Comparison of ENCODE assay signal across 8 mouse cellular contexts in genomic region chr13:78426306-78426921, GRCm38 (mm10).
DNase-seq lines count a peak whose midpoint lies in the region; ATAC-seq and TF ChIP-seq lines count a peak whose summit lies in the region.

No protein-coding gene starts in this region.

- H3K27me3 ChIP-seq in intestine, embryonic 14.5 days (replicated peaks; ENCODE audit: control insufficient read depth, insufficient read depth, low read length), result no peaks in the 10 kb centered on the region
- H3K27me3 ChIP-seq in intestine, embryonic 15.5 days (replicated peaks), result no peaks in the 10 kb centered on the region
- no peaks in the 10 kb centered on the region for H3K27me3 ChIP-seq in forebrain, embryonic 11.5 days (ENCODE audit: control insufficient read depth, insufficient read depth, low read length)
- no peaks in the 10 kb centered on the region for H3K27me3 ChIP-seq in limb, embryonic 14.5 days (ENCODE audit: control insufficient read depth, insufficient read depth, low read length)

- no peaks in the 10 kb centered on the region for H3K36me3 ChIP-seq in intestine, embryonic 14.5 days (ENCODE audit: control insufficient read depth, insufficient read depth, low read length)
- H3K36me3 ChIP-seq in intestine, embryonic 15.5 days, result no peaks in the 10 kb centered on the region
- H3K36me3 ChIP-seq in forebrain, embryonic 11.5 days (ENCODE audit: control insufficient read depth, insufficient read depth, low read length), result no peaks in the 10 kb centered on the region
- no peaks in the 10 kb centered on the region for H3K36me3 ChIP-seq in limb, embryonic 14.5 days (ENCODE audit: control insufficient read depth, insufficient read depth, low read length)

- H3K4me3 ChIP-seq in intestine, embryonic 14.5 days (ENCODE audit: low read depth, low read length), result no peak overlapping the region
- H3K4me3 ChIP-seq in intestine, embryonic 15.5 days (replicated peaks), result no peak overlapping the region
- H3K4me3 ChIP-seq in forebrain, embryonic 11.5 days (ENCODE audit: low read depth, low read length), result no peak overlapping the region
- no peak overlapping the region for H3K4me3 ChIP-seq in limb, embryonic 14.5 days (replicated peaks; ENCODE audit: low read length)

- no peak overlapping the region for H3K27ac ChIP-seq in intestine, embryonic 14.5 days (ENCODE audit: low read depth)
- H3K27ac ChIP-seq in intestine, embryonic 15.5 days, result no peak overlapping the region
- H3K27ac ChIP-seq in forebrain, embryonic 11.5 days (ENCODE audit: low read depth, low read length), result no peak overlapping the region
- no peak overlapping the region for H3K27ac ChIP-seq in limb, embryonic 14.5 days (replicated peaks; ENCODE audit: low read depth, low read length)

- no peaks in the 10 kb centered on the region for H3K9me3 ChIP-seq in intestine, embryonic 14.5 days (ENCODE audit: control insufficient read depth, low read length)
- no peaks in the 10 kb centered on the region for H3K9me3 ChIP-seq in intestine, embryonic 15.5 days
- no peaks in the 10 kb centered on the region for H3K9me3 ChIP-seq in forebrain, embryonic 11.5 days (ENCODE audit: control insufficient read depth, low read length)
- H3K9me3 ChIP-seq in limb, embryonic 14.5 days (ENCODE audit: control insufficient read depth, low read length), result no peaks in the 10 kb centered on the region

- H3K9ac ChIP-seq in intestine, embryonic 14.5 days (ENCODE audit: low read length), result no peak overlapping the region
- no peak overlapping the region for H3K9ac ChIP-seq in intestine, embryonic 15.5 days
- H3K9ac ChIP-seq in forebrain, embryonic 11.5 days (ENCODE audit: low read length), result 0 out of 2 replicates have a peak overlapping the region, but pooled peaks have one; percentile 1
- H3K9ac ChIP-seq in limb, embryonic 14.5 days (ENCODE audit: low read depth, low read length, severe bottlenecking), result no peak overlapping the region

- H3K4me1 ChIP-seq in intestine, embryonic 14.5 days (replicated peaks; ENCODE audit: control insufficient read depth, insufficient read depth, low read length), result peaks cover 15% of the 10 kb centered on the region; the same call in 1 of the 2 replicates
- H3K4me1 ChIP-seq in intestine, embryonic 15.5 days (replicated peaks), result 0 out of 2 replicates have a peak, but pooled peaks cover 4% of the 10 kb centered on the region
- peaks cover 8% of the 10 kb centered on the region; the same call in 1 of the 2 replicates for H3K4me1 ChIP-seq in forebrain, embryonic 11.5 days (replicated peaks; ENCODE audit: control insufficient read depth, insufficient read depth, low read length)
- peaks cover 15% of the 10 kb centered on the region for H3K4me1 ChIP-seq in limb, embryonic 14.5 days (ENCODE audit: control insufficient read depth, insufficient read depth, low read length)

- ATAC-seq in intestine, embryonic 14.5 days (replicated peaks; ENCODE audit: low FRiP score, low TSS enrichment, low read depth), result no peak
- no peak for ATAC-seq in intestine, embryonic 15.5 days
- ATAC-seq in forebrain, embryonic 11.5 days (replicated peaks; ENCODE audit: low FRiP score), result no peak
- no peak; the same call in 1 of the 2 replicates for ATAC-seq in limb, embryonic 14.5 days (ENCODE audit: low FRiP score, low read depth)

- peak overlapping the region; percentile 44; the same call in 1 of the 2 replicates for H3K4me2 ChIP-seq in intestine, embryonic 14.5 days (ENCODE audit: low read length)
- no peak overlapping the region for H3K4me2 ChIP-seq in intestine, embryonic 15.5 days (replicated peaks)
- no peak overlapping the region for H3K4me2 ChIP-seq in forebrain, embryonic 11.5 days (ENCODE audit: low read depth, low read length, severe bottlenecking)
- H3K4me2 ChIP-seq in limb, embryonic 14.5 days (replicated peaks; ENCODE audit: low read depth, low read length, severe bottlenecking), result peak overlapping the region; percentile 41

- no peak for TF ChIP-seq POLR2A in limb, embryonic 14.5 days (IDR thresholded peaks at IDR 0.05; ENCODE audit: borderline replicate concordance, extremely low read depth, insufficient read depth, insufficient read length)

- 39% methylated on average over 8 of the region's 8 CpGs for WGBS in intestine, embryonic 14.5 days
- 37% methylated on average over 8 of the region's 8 CpGs for WGBS in intestine, embryonic 15.5 days
- 39% methylated on average over 8 of the region's 8 CpGs for WGBS in forebrain, embryonic 11.5 days
- 17% methylated on average over 8 of the region's 8 CpGs for WGBS in limb, embryonic 14.5 days

- DNase-seq in intestine, embryonic 14.5 days (ENCODE audit: low spot score), result no peak
- peak; percentile 27 for DNase-seq in embryo, embryonic 10.5 days (ENCODE audit: low spot score)
- no peak for DNase-seq in forebrain, embryonic 11.5 days (ENCODE audit: low spot score)
- DNase-seq in limb, embryonic 14.5 days (ENCODE audit: low spot score), result peak; percentile 23
- DNase-seq in spleen, adult 12 weeks (ENCODE audit: low spot score), result no peak
- DNase-seq in T-cell, adult 2 months (ENCODE audit: low spot score), result no peak
- no peak for DNase-seq in right cerebral cortex, adult 18-20 months

Comparison
In these comparisons a context has a peak if more than half of its experiments do, and no peak if none do; other contexts are left out.
1. H3K4me2 ChIP-seq: peak in intestine, embryonic 14.5 days (single experiment) and limb, embryonic 14.5 days (single experiment); none in intestine, embryonic 15.5 days (single experiment) and forebrain, embryonic 11.5 days (single experiment).
2. DNase-seq: peak in embryo, embryonic 10.5 days (single experiment) and limb, embryonic 14.5 days (single experiment); none in intestine, embryonic 14.5 days (single experiment), forebrain, embryonic 11.5 days (single experiment), spleen, adult 12 weeks (single experiment), T-cell, adult 2 months (single experiment) and right cerebral cortex, adult 18-20 months (single experiment).